Mouse (Mus musculus): ENCODE measurements around the gene Aldh16a1.
A peak's percentile ranks its signal among the peaks of the same experiment; 100 is the strongest.

The Aldh16a1 gene

GRCm38 (mm10) chr7:45154096-45154992 is at the start of gene Aldh16a1, which contains the start of gene Pih1d1:
Aldh16a1 (minus strand) TSS chr7:45154584.
Pih1d1 (plus strand) TSS chr7:45154303.
- peak; percentile 92 for DNase-seq (ENCODE audit: low read depth, low spot score)

GRCm38 (mm10) chr7:45202654-45203053 is 48.3 kb upstream of the Aldh16a1 start:
- DNase-seq (ENCODE audit: low read depth, low spot score): no peak

GRCm38 (mm10) chr7:45198961-45199360 is 44.6 kb upstream of the Aldh16a1 start:
- no peak for DNase-seq (ENCODE audit: low read depth, low spot score)

- peak; percentile 79 for DNase-seq (ENCODE audit: low read depth, low spot score)
Measured at GRCm38 (mm10) chr7:45198435-45198834, 44.1 kb upstream of the Aldh16a1 start.

GRCm38 (mm10) chr7:45196994-45197393 is 42.6 kb upstream of the Aldh16a1 start:
- no peak for DNase-seq (ENCODE audit: low read depth, low spot score)

- no peak for DNase-seq (ENCODE audit: low read depth, low spot score)
Measured at GRCm38 (mm10) chr7:45196176-45196535, 41.8 kb upstream of the Aldh16a1 start.

- DNase-seq (ENCODE audit: low read depth, low spot score): peak; percentile 77
Measured at GRCm38 (mm10) chr7:45195341-45196175, 41.2 kb upstream of the Aldh16a1 start.

- no peak for DNase-seq (ENCODE audit: low read depth, low spot score)
Measured at GRCm38 (mm10) chr7:45193871-45194785, 39.7 kb upstream of the Aldh16a1 start.

- DNase-seq (ENCODE audit: low read depth, low spot score): no peak
Measured at GRCm38 (mm10) chr7:45193406-45193805, 39.0 kb upstream of the Aldh16a1 start.

GRCm38 (mm10) chr7:45192585-45193310 is 38.4 kb upstream of the Aldh16a1 start:
- no peak for DNase-seq (ENCODE audit: low read depth, low spot score)

- no peak for DNase-seq (ENCODE audit: low read depth, low spot score)
Measured at GRCm38 (mm10) chr7:45191803-45192363, 37.5 kb upstream of the Aldh16a1 start.

- no peak for DNase-seq (ENCODE audit: low read depth, low spot score)
Measured at GRCm38 (mm10) chr7:45191161-45191560, 36.8 kb upstream of the Aldh16a1 start.

GRCm38 (mm10) chr7:45190186-45190585 is 35.8 kb upstream of the Aldh16a1 start:
- DNase-seq (ENCODE audit: low read depth, low spot score): no peak

- no peak for DNase-seq (ENCODE audit: low read depth, low spot score)
Measured at GRCm38 (mm10) chr7:45189600-45189999, 35.2 kb upstream of the Aldh16a1 start.

GRCm38 (mm10) chr7:45185921-45186320 is 31.5 kb upstream of the Aldh16a1 start:
- no peak for DNase-seq (ENCODE audit: low read depth, low spot score)

GRCm38 (mm10) chr7:45183672-45184071 is 29.3 kb upstream of the Aldh16a1 start:
- DNase-seq (ENCODE audit: low read depth, low spot score): no peak

- DNase-seq (ENCODE audit: low read depth, low spot score): no peak
Measured at GRCm38 (mm10) chr7:45182606-45183005, 28.2 kb upstream of the Aldh16a1 start.

- DNase-seq (ENCODE audit: low read depth, low spot score): peak; percentile 70
Measured at GRCm38 (mm10) chr7:45182199-45182601, 27.8 kb upstream of the Aldh16a1 start.

- no peak for DNase-seq (ENCODE audit: low read depth, low spot score)
Measured at GRCm38 (mm10) chr7:45181540-45181939, 27.2 kb upstream of the Aldh16a1 start.

GRCm38 (mm10) chr7:45180896-45181477 is 26.6 kb upstream of the Aldh16a1 start, which contains the start of gene Pth2:
Pth2 (plus strand) TSS chr7:45180995.
- no peak for DNase-seq (ENCODE audit: low read depth, low spot score)
